9 mouse cellular contexts compared by ENCODE assay signal in the genomic region with DNA sequence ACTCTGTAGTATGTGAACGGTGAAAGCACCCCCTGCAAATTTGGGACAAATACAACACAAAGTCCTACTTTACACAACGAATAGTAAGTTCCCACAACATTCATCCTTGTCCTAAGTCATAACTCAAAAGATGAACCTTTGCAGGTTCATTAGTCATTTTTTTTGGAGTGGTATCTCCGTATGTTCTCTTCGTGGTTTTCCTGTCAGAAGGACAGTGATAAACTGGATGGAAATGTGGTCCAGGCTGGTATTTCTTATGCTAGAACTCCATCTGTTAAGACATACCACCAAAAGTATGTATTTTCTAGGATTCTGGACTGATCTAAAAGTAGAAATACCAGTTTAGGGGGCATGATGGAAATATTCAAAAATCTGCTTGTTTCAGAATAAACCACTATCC. TPM values are rescaled to one million over a fixed set of nuclear protein-coding genes. Genes with fewer than 3 reads are reported as not detected.
DNase-seq lines count a peak whose midpoint lies in the region; ATAC-seq lines count a peak whose summit lies in the region.
"Had no signal": no experiment of that assay in that cellular context is flagged by ENCODE, and none has a peak within 500 bp of the region (broad histone marks: within the 10 kb centered on the region; RNA-seq: fewer than 3 reads in every experiment).

No protein-coding gene starts in this region.

- H3K9me3 ChIP-seq in heart, embryonic 16.5 days (replicated peaks; ENCODE audit: control insufficient read depth, low read length), result no peaks in the 10 kb centered on the region
- no peaks in the 10 kb centered on the region for H3K9me3 ChIP-seq in hindbrain, embryonic 14.5 days (ENCODE audit: control insufficient read depth, low read length)
- H3K9me3 ChIP-seq in midbrain, embryonic 10.5 days (replicated peaks), result no peaks in the 10 kb centered on the region

- 76% methylated on average over 4 of the region's 4 CpGs for WGBS in heart, embryonic 16.5 days
- WGBS in hindbrain, embryonic 14.5 days, result 83% methylated on average over 4 of the region's 4 CpGs
- 89% methylated on average over 4 of the region's 4 CpGs for WGBS in midbrain, embryonic 10.5 days

- H3K36me3 ChIP-seq in heart, embryonic 16.5 days (ENCODE audit: control insufficient read depth, insufficient read depth), result peaks cover 10% of the 10 kb centered on the region; the same call in 1 of the 2 replicates
- H3K36me3 ChIP-seq in hindbrain, embryonic 14.5 days (replicated peaks; ENCODE audit: control insufficient read depth, insufficient read depth), result peaks cover 12% of the 10 kb centered on the region
- H3K36me3 ChIP-seq in midbrain, embryonic 10.5 days, result peaks cover 13% of the 10 kb centered on the region; the same call in 1 of the 2 replicates

- no peaks in the 10 kb centered on the region for H3K27me3 ChIP-seq in heart, embryonic 16.5 days (ENCODE audit: control insufficient read depth, insufficient read depth, low read length)
- H3K27me3 ChIP-seq in hindbrain, embryonic 14.5 days (ENCODE audit: control insufficient read depth, insufficient read depth, low read length), result no peaks in the 10 kb centered on the region
- H3K27me3 ChIP-seq in midbrain, embryonic 10.5 days (ENCODE audit: low read depth, poor library complexity, severe bottlenecking), result peaks cover 8% of the 10 kb centered on the region; the same call in 1 of the 2 replicates

- H3K27ac ChIP-seq in heart, embryonic 16.5 days (ENCODE audit: low read length), result no peak overlapping the region
- no peak overlapping the region for H3K27ac ChIP-seq in hindbrain, embryonic 14.5 days
- H3K27ac ChIP-seq in midbrain, embryonic 10.5 days (replicated peaks), result no peak overlapping the region

- H3K4me2 ChIP-seq in heart, embryonic 16.5 days (ENCODE audit: low read depth, low read length), result peak overlapping the region; percentile 91
- peak overlapping the region; percentile 73 for H3K4me2 ChIP-seq in hindbrain, embryonic 14.5 days (replicated peaks)

- intact Hi-C loops in heart, postnatal 36 days (cut with DNase I), result loop anchor here (2.0 to 10.0 kb wide), 3 partner anchors 39 to 864 kb away; a partner anchor contains a TSS

- no peak for DNase-seq in heart, postnatal 36 days
- DNase-seq in MEL-GATA-1-ER (ENCODE audit: extremely low read depth, low read depth), result peak; percentile 26
- no peak for DNase-seq in hindbrain, embryonic 14.5 days (ENCODE audit: low spot score)
- no peak for DNase-seq in midbrain, embryonic 10.5 days (ENCODE audit: low spot score)
- DNase-seq in adrenal gland, adult 2 months, result no peak
- no peak for DNase-seq in frontal cortex, adult 2 months (ENCODE audit: extremely low spot score in 1 of 2, low spot score in 1 of 2)
- DNase-seq in lung, postnatal 36 days, result no peak

- no peak overlapping the region for H3K9ac ChIP-seq in heart, embryonic 16.5 days (ENCODE audit: low read length)
- H3K9ac ChIP-seq in hindbrain, embryonic 14.5 days, result peak overlapping the region; percentile 85; the same call in 1 of the 2 replicates

- no peak for ATAC-seq in heart, embryonic 16.5 days (replicated peaks; ENCODE audit: extremely low read depth, insufficient read depth, low FRiP score)
- ATAC-seq in hindbrain, embryonic 14.5 days (ENCODE audit: low FRiP score), result no peak

- H3K4me1 ChIP-seq in heart, embryonic 16.5 days (ENCODE audit: control insufficient read depth, insufficient read depth, low read length), result peaks cover 8% of the 10 kb centered on the region
- H3K4me1 ChIP-seq in hindbrain, embryonic 14.5 days (replicated peaks; ENCODE audit: control insufficient read depth, insufficient read depth, low read length), result peaks cover 10% of the 10 kb centered on the region
- peaks cover 23% of the 10 kb centered on the region for H3K4me1 ChIP-seq in midbrain, embryonic 10.5 days

- H3K4me3 ChIP-seq in heart, embryonic 16.5 days (ENCODE audit: low read length), result no peak overlapping the region
- peak overlapping the region; percentile 84 for H3K4me3 ChIP-seq in hindbrain, embryonic 14.5 days (replicated peaks; ENCODE audit: low read length)
- H3K4me3 ChIP-seq in midbrain, embryonic 10.5 days, result peak overlapping the region; percentile 82

RNA-seq across cellular contexts. Expression of a gene that starts 1.4 kb away (rescaled TPM):
- polyA plus RNA-seq in heart, embryonic 16.5 days (2015; fragmentation: Nextera tagmentation; extraction: Ambion mirVana), result 16.1 and 16.3 TPM in 2 replicates
- 1 to 10 TPM; 7.3 to 7.9 TPM for total RNA-seq in heart, postnatal 36 days (2021)
- polyA plus RNA-seq in hindbrain, embryonic 14.5 days (2014; fragmentation: Nextera tagmentation; extraction: Ambion mirVana), result 17.1 and 17.8 TPM in 2 replicates
- polyA plus RNA-seq in midbrain, embryonic 10.5 days (2016; fragmentation: Nextera tagmentation; extraction: Ambion mirVana), result 22.2 and 23.6 TPM in 2 replicates
- total RNA-seq in adrenal gland, adult 2 months (2021), result 10 to 100 TPM; 17.7 to 25.2 TPM
- polyA plus RNA-seq in adrenal gland, adult 2 months (2012; rRNA removed), result 2.0 and 2.2 TPM in 2 replicates
- polyA plus RNA-seq in frontal cortex, adult 2 months (2012; rRNA removed), result 17.3 and 19.2 TPM in 2 replicates

RNA-seq across cellular contexts. Expression of a gene that starts 39.0 kb away (rescaled TPM):
- 28.0 and 31.5 TPM in 2 replicates for polyA plus RNA-seq in heart, embryonic 16.5 days (2015; fragmentation: Nextera tagmentation; extraction: Ambion mirVana)
- total RNA-seq in heart, postnatal 36 days (2021), result 10 to 100 TPM; 25.8 to 29.0 TPM
- polyA plus RNA-seq in hindbrain, embryonic 14.5 days (2014; fragmentation: Nextera tagmentation; extraction: Ambion mirVana), result 48.3 and 52.5 TPM in 2 replicates
- 47.8 and 51.2 TPM in 2 replicates for polyA plus RNA-seq in midbrain, embryonic 10.5 days (2016; fragmentation: Nextera tagmentation; extraction: Ambion mirVana)
- 10 to 100 TPM; 48.7 to 78.2 TPM for total RNA-seq in adrenal gland, adult 2 months (2021)
- polyA plus RNA-seq in adrenal gland, adult 2 months (2012; rRNA removed), result 8.9 and 10.5 TPM in 2 replicates
- polyA plus RNA-seq in frontal cortex, adult 2 months (2012; rRNA removed), result 102 and 117 TPM in 2 replicates

RNA-seq across cellular contexts. Expression of a gene that starts 39.2 kb away (rescaled TPM):
- polyA plus RNA-seq in heart, embryonic 16.5 days (2015; fragmentation: Nextera tagmentation; extraction: Ambion mirVana), result not detected in 2 replicates
- total RNA-seq in heart, postnatal 36 days (2021), result under 1 TPM in 1 of 2 experiments, not detected in 1; 0.14 TPM
- not detected in 2 replicates for polyA plus RNA-seq in hindbrain, embryonic 14.5 days (2014; fragmentation: Nextera tagmentation; extraction: Ambion mirVana)
- polyA plus RNA-seq in midbrain, embryonic 10.5 days (2016; fragmentation: Nextera tagmentation; extraction: Ambion mirVana), result not detected in 2 replicates
- 1 to 10 TPM in 1 of 2 experiments, under 1 TPM in 1; 0.62 to 1.7 TPM for total RNA-seq in adrenal gland, adult 2 months (2021)
- polyA plus RNA-seq in adrenal gland, adult 2 months (2012; rRNA removed), result 0.19 and 0.35 TPM in 2 replicates
- polyA plus RNA-seq in frontal cortex, adult 2 months (2012; rRNA removed), result 0.10 and 0.11 TPM in 2 replicates
- total RNA-seq: neutrophil, adult 5-6 weeks had no signal
